ENCODE assay signal across 8 mouse cellular contexts in genomic region chr17:8525225-8525721, GRCm38 (mm10). TPM values are rescaled to one million over a fixed set of nuclear protein-coding genes. Genes with fewer than 3 reads are reported as not detected.
DNase-seq lines count a peak whose midpoint lies in the region; ATAC-seq lines count a peak whose summit lies in the region.

Gene Pde10a (plus strand): TSS chr17:8525372.

- H3K36me3 ChIP-seq in embryonic facial prominence, embryonic 12.5 days: no peaks in the 10 kb centered on the region
- no peaks in the 10 kb centered on the region for H3K36me3 ChIP-seq in midbrain, embryonic 16.5 days (ENCODE audit: control insufficient read depth, insufficient read depth, low read length)

- peaks cover 21% of the 10 kb centered on the region for H3K4me1 ChIP-seq in embryonic facial prominence, embryonic 12.5 days
- peaks cover 27% of the 10 kb centered on the region for H3K4me1 ChIP-seq in midbrain, embryonic 16.5 days (ENCODE audit: control insufficient read depth, insufficient read depth, low read length)

- intact Hi-C loops in heart, postnatal 10 days (cut with DNase I): no loop called here
- intact Hi-C loops in left cerebral cortex, postnatal 10 days (cut with DNase I): loop anchor here (2.0 to 5.0 kb wide), 3 partner anchors 52 to 67 kb away; no protein-coding TSS in a partner anchor

- no peaks in the 10 kb centered on the region for H3K9me3 ChIP-seq in embryonic facial prominence, embryonic 12.5 days
- H3K9me3 ChIP-seq in midbrain, embryonic 16.5 days (replicated peaks; ENCODE audit: control insufficient read depth, low read length, poor library complexity, severe bottlenecking): no peaks in the 10 kb centered on the region

- H3K27ac ChIP-seq in embryonic facial prominence, embryonic 12.5 days: no peak within 1 kb of the TSS
- peak within 1 kb of the TSS; percentile 78 for H3K27ac ChIP-seq in midbrain, embryonic 16.5 days (ENCODE audit: low read length)

- peak within 1 kb of the TSS; percentile 50 for H3K9ac ChIP-seq in embryonic facial prominence, embryonic 12.5 days
- peak within 1 kb of the TSS; percentile 84 for H3K9ac ChIP-seq in midbrain, embryonic 16.5 days (ENCODE audit: low read depth, low read length)

- DNase-seq in frontal cortex, postnatal 36 days (ENCODE audit: low spot score in 2 of 2): peak; percentile 39 to 58
- peak; percentile 56 for DNase-seq in adrenal gland, adult 2 months
- peak; percentile 32 to 55 for DNase-seq in heart, postnatal 10 days
- DNase-seq in left cerebral cortex, postnatal 10 days (ENCODE audit: extremely low spot score in 1 of 2, low spot score in 2 of 2): peak; percentile 36 to 57
- no peak for DNase-seq in spleen, postnatal 4 days (ENCODE audit: low spot score in 2 of 2)

- ATAC-seq in frontal cortex, adult (ENCODE audit: low TSS enrichment): no peak
- ATAC-seq in embryonic facial prominence, embryonic 12.5 days (ENCODE audit: insufficient number of reproducible peaks, insufficient read depth, low FRiP score, low TSS enrichment): 0 out of 2 replicates have a peak, but pooled peaks have one; percentile 7
- ATAC-seq in midbrain, embryonic 16.5 days: peak; percentile 57; the same call in 1 of the 2 replicates

- H3K4me3 ChIP-seq in embryonic facial prominence, embryonic 12.5 days: peak within 1 kb of the TSS; percentile 51
- peak within 1 kb of the TSS; percentile 52 for H3K4me3 ChIP-seq in midbrain, embryonic 16.5 days (ENCODE audit: low read depth, low read length)

- peak within 1 kb of the TSS; percentile 97 for H3K4me2 ChIP-seq in embryonic facial prominence, embryonic 12.5 days (replicated peaks)
- H3K4me2 ChIP-seq in midbrain, embryonic 16.5 days (ENCODE audit: low read length): peak within 1 kb of the TSS; percentile 85

- H3K27me3 ChIP-seq in embryonic facial prominence, embryonic 12.5 days: peaks cover 60% of the 10 kb centered on the region
- H3K27me3 ChIP-seq in midbrain, embryonic 16.5 days (ENCODE audit: control insufficient read depth, insufficient read depth, low read depth, low read length): peaks cover 7% of the 10 kb centered on the region

- WGBS in embryonic facial prominence, embryonic 12.5 days: 4% methylated on average over 18 of the region's 22 CpGs
- WGBS in midbrain, embryonic 16.5 days: under 1% methylated on average over 22 of the region's 22 CpGs

RNA-seq across cellular contexts. Expression of gene Pde10a, which starts in this region (rescaled TPM):
- total RNA-seq in adrenal gland, adult 2 months (2021): 10 to 100 TPM; 21.4 to 36.2 TPM
- 10.1 and 13.8 TPM in 2 replicates for polyA plus RNA-seq in adrenal gland, adult 2 months (2012; rRNA removed)
- polyA plus RNA-seq in embryonic facial prominence, embryonic 12.5 days (2016; fragmentation: Nextera tagmentation; extraction: Ambion mirVana): 3.9 and 4.9 TPM in 2 replicates
- 1 to 10 TPM; 5.0 to 7.7 TPM for total RNA-seq in heart, postnatal 10 days (2021)
- total RNA-seq in left cerebral cortex, postnatal 10 days (2021): 10 to 100 TPM; 59.0 to 83.7 TPM
- polyA plus RNA-seq in midbrain, embryonic 16.5 days (2015; fragmentation: Nextera tagmentation; extraction: Ambion mirVana): 14.3 and 17.7 TPM in 2 replicates

Comparison
In these comparisons a context has a peak if more than half of its experiments do, and no peak if none do; other contexts are left out.
1. DNase-seq: peak in frontal cortex, postnatal 36 days (2 of 2), adrenal gland, adult 2 months (single experiment), heart, postnatal 10 days (2 of 2) and left cerebral cortex, postnatal 10 days (2 of 2); none in spleen, postnatal 4 days (0 of 2).